Mouse (Mus musculus) layer of hippocampus, adult 2 months (tissue): ENCODE data around the gene Zcchc3. TPM values are rescaled to one million over a fixed set of nuclear protein-coding genes. Genes with fewer than 3 reads are reported as not detected.
A peak's percentile ranks its signal among the peaks of the same experiment; 100 is the strongest.
"Not testable (repeated sequence)": the region's sequence is repeated elsewhere in the genome, so short reads cannot be mapped to it uniquely, and the experiment has no call there.

Experiments used
- DNase-seq, 2 experiments: peaks; one replicate each; pipeline ENCODE4 v3.0.0; 2022; ENCODE audit warnings: low spot score in 2 of 2
- H3K27ac ChIP-seq: fragments of 200-600 bp; 2 replicates; pipeline ENCODE4 v1.8.1; 2022
- H3K4me3 ChIP-seq: fragments of 200-600 bp; 2 replicates; pipeline ENCODE4 v1.8.1; 2022; ENCODE audit warnings: mild to moderate bottlenecking
- CTCF ChIP-seq: fragments of 200-600 bp; conservative IDR thresholded peaks from 2 replicates; pipeline ENCODE4 v1.8.1; 2022; ENCODE audit warnings: antibody characterized with exemption, mild to moderate bottlenecking, moderate library complexity
- total RNA-seq, 2 experiments: library from RNA; stranded (reverse); gene quantifications; 2 replicates each; pipeline ENCODE4 v1.2.3; 2021

The Zcchc3 gene
- total RNA-seq, 2 experiments from 2014 or later: 9.9 to 10.1 TPM

DNA sequence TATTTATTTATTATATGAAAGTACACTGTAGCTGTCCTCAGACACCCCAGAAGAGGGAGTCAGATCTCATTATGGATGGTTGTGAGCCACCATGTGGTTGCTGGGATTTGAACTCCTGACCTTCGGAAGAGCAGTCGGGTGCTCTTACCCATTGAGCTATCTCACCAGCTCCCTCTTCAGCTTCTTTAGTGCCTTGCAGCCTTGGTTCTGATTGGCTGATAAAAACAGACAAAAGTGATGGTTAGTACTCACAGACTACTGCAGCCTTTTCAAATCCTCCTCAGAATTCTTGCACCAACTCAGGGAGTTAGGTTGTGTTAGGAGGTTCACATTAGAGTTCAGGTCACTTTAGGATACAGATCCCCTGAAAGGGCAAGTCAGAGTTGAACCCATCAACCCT, 13.7 kb upstream of the Zcchc3 start:
- DNase-seq, H3K4me3 ChIP-seq, H3K27ac ChIP-seq: not testable (repeated sequence)
- TF ChIP-seq CTCF: peak; percentile 55

DNA sequence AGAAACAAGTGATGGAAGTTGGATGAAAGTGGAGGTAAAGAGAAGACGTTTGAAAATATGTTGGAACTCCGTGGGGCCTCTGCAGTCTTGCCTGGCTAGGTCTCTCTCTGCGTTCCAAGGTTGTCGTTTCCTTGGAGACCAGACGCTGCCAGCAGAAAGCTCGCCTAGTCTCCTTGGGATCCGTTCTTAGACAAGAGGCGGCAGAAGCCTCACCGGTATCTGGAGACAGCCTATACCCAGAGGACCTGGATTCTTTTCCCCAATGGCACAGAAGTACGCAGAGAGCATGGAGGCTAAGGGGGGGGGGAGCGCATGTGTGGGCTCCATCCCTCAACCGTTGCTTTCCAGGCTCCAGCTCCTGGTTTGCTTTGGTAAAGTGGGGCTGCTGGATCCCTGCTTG, 12.7 kb upstream of the Zcchc3 start:
- H3K4me3 ChIP-seq: peak overlapping the region; percentile 36
- peak in 1 of 2 experiments; percentile 44 for DNase-seq
- TF ChIP-seq CTCF: no peak
- 0 out of 2 replicates have a peak overlapping the region, but pooled peaks have one; percentile 28 for H3K27ac ChIP-seq

DNA sequence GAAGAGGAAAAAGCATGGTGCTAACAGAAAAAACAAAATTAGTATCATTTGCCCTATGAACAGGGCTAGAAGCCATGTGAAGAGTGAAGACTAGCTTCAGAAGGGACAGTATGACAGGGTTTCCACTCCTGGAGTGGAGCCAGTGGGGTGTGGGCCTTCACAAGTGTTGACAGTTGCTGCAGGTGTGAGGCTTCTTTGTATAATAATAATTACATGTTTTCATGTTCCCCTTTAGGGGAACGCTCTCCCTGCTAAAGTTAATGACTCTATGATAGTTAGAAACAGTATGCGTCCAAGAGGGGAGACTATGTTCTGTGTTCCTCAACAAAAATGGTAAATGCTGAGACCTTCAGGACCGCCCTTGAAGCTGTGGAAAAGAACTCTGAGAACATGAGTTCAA, 959 bp upstream of the Zcchc3 start:
- no peak for TF ChIP-seq CTCF
- Histone ChIP-seq H3K4me3 (no peak overlapping the region), H3K27ac (no peak overlapping the region)
- DNase-seq: no peak

DNA sequence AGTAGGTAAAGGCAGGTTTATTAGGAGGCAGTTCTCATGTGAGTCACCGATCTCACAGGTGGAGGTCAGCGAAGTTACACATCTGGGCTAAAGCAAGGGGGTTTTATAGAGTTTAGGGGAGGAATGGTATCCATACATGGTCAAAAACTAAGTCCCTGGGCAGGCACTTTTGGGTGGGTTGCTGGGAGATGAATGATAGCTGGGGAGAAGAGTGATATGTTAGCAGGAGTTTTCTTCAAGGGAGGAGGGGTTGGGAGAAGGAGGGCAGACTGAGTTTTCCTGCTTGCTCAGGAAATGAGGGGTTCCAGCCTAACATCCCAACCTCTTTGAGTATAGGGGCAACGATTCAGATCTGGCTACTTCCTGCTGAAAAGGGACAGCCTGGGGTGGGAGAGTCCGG, 460 bp upstream of the Zcchc3 start, which contains the start of gene 6820408C15Rik:
TSS of gene 6820408C15Rik (plus strand) at position 301 of the 400 bp plus-strand sequence.
- Histone ChIP-seq H3K27ac (peak within 1 kb of the TSS; percentile 99), H3K4me3 (peak within 1 kb of the TSS; percentile 95)
- TF ChIP-seq CTCF: no peak
- no peak for DNase-seq

DNA sequence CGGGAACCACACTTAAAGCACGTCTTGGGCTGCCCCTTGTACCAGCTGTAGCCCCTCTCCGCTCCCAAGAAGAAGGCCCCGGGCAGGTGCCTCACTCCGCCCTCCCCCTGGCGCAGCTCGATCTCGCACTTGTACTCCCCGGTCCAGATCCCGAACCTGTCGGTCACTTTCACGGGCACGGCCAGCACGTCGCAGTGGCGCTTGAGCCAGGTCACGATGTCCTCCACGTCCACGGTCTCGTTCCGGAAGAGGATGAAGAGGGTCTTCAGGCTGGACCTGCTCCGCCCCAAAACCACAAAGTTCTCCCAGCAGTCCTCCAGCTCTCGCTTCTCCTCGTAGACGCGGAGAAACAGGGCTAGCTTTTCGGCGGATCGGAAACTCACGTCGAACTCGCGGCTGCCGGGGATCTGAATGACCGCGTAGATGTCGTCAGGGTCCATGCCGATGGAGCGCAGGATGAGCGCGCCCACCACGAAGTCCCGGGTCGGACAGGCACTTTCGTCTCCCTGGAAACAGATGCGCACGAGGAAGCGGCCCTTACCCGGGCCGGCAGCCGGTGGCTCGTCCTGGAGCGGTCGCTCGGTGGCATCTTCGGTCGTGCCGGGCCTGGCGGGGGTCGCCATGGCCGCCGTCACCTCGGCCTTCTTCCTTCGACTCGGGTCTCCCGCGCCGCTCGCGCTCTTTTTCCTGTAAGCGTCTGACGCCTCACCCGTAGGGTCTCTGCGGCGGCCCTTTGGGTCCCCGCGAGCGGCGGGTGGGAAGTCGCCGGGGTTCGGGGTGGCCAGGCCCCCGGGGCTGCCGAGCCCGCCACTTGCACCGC, 852 bp downstream of the Zcchc3 start:
- no peak for DNase-seq
- peak overlapping the region; percentile 99 for H3K27ac ChIP-seq
- TF ChIP-seq CTCF: no peak
- H3K4me3 ChIP-seq: peak overlapping the region; percentile 95

DNA sequence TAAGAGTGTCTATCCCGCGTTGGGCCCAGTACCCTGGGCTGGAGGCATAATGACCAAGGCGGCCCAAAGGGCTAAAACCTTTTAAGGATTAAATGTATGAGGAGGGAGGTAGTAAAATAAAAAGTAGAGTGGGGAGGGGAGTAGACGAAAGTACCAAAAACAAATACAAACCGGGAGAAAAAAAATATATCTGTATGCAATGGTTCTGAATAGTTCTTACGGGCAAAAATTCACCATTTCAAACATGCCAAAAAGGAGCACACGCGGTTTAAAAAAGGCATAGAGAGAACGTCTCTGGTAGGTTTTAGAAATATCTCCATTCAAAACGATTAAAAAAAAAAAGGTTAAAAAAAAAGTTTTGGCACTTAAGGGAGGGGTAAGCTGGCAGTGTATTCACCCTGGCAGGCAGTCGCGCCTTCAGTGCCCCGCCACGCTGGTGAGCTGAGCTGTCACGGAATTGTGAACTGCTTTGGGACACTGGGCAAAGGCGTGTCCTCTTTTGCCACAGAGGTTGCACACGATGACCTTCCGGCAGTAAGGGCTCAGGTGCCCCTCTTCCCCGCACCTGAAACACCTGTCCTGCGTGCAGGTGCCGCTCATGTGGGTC, 1.6 kb downstream of the Zcchc3 start:
- no peak for TF ChIP-seq CTCF
- Histone ChIP-seq H3K27ac (peak overlapping the region; percentile 99), H3K4me3 (peak overlapping the region; percentile 95)
- DNase-seq: no peak

DNA sequence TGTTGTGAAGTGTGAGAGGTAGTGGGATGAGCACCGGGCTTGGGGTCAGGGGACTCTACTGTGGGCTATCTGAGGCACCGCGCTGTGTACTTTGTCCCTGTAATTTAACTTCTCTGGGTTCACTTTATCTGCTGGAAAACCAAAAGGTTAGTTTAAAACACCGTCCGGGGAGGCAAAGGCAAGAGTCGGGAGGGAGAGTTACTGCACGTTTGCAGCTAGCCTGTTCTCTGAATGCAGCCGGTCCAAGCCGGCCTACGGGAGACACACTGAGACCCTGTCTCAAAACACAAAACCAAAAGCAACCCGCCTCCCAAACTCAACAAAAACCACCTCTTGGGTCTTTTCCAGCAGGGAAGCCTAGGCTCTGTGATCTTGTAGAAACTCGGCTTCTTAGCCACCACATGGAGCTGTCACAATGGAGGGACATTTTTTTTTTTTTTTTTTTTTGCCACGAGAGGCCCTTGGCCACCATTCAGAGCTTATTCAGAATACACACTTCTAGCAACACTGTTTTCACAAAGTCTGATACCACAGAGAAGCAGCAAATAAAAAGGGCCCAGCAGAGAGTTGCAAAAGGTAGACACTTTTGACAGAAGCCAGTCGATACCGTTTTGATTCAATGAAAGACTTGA, 2.2 kb downstream of the Zcchc3 start:
- no peak for DNase-seq
- Histone ChIP-seq H3K4me3 (peak overlapping the region; percentile 95), H3K27ac (peak overlapping the region; percentile 99; the same call in 1 of the 2 replicates)
- no peak for TF ChIP-seq CTCF

DNA sequence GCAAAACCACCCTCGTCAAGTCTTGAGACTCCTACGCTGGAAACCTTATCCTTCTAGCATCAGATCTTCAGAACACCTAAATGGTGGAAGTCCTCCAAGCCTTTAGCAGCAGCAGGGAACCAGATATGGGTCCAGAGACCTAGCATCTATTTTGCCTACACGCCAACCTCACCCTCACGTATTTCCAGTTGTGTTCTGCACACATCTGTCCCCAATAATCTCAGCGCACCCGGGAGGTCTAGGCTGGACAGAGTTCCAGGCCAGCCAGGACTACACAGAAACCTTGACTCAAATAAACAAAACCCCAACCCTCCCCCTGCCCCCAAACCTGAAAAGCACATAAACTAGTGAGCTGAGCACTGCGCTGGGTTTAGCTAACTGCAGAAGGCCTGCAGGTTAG, 3.4 kb downstream of the Zcchc3 start:
- no peak for TF ChIP-seq CTCF
- peak overlapping the region; percentile 99 for H3K27ac ChIP-seq
- no peak for DNase-seq
- peak overlapping the region; percentile 29; the same call in 1 of the 2 replicates for H3K4me3 ChIP-seq

DNA sequence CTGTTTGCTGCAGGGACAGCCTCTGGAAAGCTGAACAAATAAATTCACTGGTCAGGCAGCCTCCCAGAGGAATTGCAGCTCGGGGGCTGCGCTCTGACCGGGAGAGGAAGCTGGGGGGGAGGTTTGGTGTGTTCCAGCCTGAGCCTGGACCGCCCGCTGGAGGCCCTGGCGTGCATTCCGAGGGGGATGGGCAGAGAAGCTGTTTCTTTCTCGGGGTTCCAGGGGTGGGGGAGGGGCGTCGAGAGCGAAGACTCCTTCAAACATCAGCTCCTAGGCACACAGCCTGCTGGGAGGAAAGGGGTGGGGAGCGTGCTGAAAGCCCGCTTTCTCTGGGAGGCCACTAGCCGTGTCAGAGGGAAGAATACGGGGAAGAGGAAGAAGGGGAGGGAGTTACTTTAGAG, 3.9 kb downstream of the Zcchc3 start:
- H3K4me3 ChIP-seq: peak overlapping the region; percentile 29; the same call in 1 of the 2 replicates
- DNase-seq: peak; percentile 71 to 76
- H3K27ac ChIP-seq: peak overlapping the region; percentile 99
- TF ChIP-seq CTCF: no peak

DNA sequence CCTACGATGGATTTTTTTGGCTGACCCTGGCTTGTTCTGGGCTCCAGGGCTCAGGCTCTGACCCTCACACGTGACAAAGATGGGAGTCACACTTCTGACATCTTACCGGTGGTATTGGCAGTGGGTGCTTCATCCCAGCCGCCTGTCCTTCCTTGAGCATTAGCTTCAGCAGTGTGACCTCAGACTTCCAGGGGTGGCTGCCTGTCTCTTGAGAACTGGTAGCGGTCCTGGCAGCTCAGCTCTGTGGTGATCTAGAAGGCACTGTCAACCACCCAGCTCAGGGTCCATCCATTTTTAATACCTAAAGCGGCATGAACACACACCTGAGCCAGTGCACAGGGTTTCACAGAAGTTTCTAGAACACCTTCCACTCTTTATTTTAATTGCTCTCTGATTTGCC, 5.0 kb downstream of the Zcchc3 start:
- Histone ChIP-seq H3K4me3 (no peak overlapping the region), H3K27ac (no peak overlapping the region; the same call in 1 of the 2 replicates)
- no peak for TF ChIP-seq CTCF
- no peak for DNase-seq

DNA sequence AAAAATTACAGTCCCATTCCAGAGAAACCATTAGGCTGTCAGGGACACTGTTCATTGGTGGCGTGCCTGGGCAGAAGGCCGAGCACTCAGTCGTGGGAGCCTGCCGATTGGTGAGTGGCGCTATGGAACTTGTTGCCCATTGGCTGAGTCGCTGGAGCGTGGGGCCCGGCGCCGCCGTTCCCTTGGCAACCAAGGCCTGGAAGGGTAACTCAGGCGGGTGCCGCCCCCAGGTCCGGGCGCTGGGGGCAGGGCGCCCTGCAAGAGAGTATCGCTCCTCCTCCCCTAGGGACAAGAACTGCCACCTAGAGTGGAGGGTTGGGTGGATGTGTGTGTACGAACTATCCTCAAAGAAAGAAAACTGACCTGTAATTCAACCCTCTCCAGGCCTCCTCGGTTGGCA, 8.7 kb downstream of the Zcchc3 start:
- peak overlapping the region; percentile 90 for H3K27ac ChIP-seq
- DNase-seq: peak; percentile 96 to 98

DNA sequence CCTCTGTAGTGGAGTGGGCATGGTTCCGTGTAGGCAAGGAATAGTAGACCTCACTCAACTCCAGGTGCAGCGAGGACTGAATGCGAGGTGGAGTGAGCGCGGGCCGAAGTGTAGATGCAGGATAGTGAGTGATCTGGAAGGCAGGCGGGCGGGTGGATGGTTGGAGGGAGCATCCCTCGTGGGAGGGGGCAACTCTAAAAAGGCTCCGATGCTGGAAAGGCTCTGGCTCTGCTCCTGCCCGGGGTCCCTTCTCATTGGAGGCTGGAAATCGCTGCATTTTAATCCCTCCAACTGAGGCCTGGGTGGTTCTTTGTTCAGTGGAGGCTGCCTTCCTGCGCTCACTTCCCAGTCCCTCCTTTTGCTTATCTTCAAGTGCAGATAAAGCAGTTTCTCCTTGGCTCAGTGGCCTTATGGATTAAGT, 15.7 kb downstream of the Zcchc3 start:
- TF ChIP-seq CTCF: no peak
- Histone ChIP-seq H3K4me3 (peak overlapping the region; percentile 60), H3K27ac (peak overlapping the region; percentile 93)
- peak in 1 of 2 experiments; percentile 19 for DNase-seq

More for the DNA sequence above, 8.7 kb downstream of the Zcchc3 start:
- peak; percentile 27 for TF ChIP-seq CTCF
- peak overlapping the region; percentile 52 for H3K4me3 ChIP-seq

DNA sequence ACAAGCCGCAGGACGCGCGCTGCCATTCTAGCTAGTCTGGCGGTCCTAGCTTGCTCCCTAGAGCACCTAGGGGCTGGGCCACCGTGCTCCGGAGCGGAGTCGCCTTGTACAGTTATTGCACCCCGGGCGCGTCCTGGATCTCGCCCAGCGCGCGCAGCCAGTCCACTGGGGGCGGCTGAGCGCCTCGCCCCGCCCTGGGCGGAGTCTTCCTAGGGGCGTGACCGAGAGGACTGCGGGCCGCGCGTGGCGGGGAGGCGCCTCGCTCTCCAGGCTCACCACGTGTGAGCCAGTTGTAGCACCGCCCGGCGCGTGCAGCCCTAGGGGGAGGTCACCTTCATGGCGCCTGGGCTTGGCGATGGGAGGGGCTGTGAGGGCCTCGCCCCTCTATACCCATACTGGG, 16.1 kb downstream of the Zcchc3 start:
- peak; percentile 46 for TF ChIP-seq CTCF
- DNase-seq: peak; percentile 89 to 90
- Histone ChIP-seq H3K27ac (peak overlapping the region; percentile 93), H3K4me3 (peak overlapping the region; percentile 60)
